Mouse (Mus musculus) c-Kit-negative CD71-positive TER-119-positive erythroid progenitor cells, embryonic 14.5 days (primary cell): ENCODE measurements at regions not wholly inside any gene's neighbourhood (a gene's known extent, or its start where the extent isn't known, plus 50 kb on each side); places are given as distances from the start of the nearest gene placed in this dataset.

Experiments
- DNase-seq: peaks from one replicate; pipeline ENCODE4 v3.0.0-alpha.2; 2013; ENCODE audit warnings: low read depth, low spot score

DNA sequence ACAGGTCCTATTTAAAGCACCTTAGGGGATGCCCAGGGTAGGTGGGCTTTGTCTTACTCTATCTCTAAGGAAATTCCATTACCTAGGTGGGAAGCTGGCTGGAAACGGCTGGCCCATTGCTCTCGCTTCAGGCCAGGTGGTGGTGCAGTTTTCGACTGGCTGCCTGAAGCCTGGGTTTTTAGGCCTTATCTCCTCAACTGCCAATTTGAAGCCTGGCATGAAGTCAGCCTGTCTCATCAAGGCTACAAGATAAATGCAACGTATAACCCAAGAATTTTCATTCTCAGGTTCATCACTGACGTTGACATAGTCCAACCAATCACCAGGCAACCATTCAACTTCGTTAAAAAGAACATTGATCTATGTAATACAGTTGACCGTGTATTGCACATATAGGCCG lies 417.3 kb upstream of the Gm6657 start:
- no peak for DNase-seq

DNA sequence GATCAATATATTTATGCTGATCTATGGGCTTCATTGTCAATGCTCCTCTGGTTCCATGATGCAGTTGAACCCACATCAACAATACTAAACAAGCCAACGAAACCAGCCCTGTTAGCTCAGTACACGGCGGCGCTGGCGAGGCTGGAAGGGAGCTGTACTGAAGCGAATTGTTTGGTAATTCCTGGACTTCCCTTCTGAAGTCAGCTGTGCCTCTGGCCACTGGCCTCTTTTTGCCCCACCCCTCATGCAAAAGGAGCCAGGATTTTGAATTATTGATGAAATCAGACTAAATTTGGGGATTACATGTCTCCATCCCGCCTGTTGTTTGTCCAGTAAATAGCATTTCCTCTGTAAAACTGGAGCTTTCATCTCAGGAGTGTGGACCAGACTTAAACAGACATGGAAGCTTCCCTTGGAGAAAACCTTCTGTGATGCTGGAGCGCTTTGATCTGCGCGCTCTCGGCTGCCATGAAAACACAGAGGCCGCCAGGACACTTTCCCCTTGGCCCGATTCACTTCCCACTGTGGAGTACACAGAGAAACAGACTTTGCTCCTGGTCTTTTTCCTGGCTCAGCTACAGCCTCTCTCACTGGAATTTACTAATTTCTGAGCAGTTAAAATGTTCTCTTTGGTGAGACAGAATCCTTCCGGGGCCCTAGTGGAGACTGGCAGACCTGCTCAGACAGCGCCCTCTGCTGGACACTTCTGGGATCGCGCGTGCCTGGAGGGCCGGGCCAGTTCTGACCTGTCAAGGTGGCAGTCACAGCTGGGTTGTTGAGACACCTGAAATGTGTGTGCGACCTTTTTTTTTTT lies 412.9 kb upstream of the Gm6657 start:
- no peak for DNase-seq

DNA sequence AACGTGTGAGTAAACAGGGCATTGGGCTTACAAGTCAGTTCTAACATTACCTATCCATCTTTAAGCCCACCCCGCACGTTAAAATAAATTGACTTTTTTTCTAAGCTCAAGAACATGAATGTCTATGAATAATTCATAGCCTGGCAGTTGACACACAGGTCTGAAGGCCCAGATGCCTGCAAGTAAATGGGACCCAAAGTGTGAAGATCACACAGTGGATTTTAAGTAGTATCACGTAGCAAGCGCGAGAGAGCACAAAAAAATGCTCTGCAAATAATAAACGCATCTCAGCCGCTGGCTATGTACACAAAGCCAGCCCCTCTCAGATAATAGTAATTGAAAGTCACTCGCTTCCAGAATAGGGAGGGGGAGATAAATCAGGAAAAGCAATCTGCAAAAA lies 410.1 kb upstream of the Gm6657 start:
- no peak for DNase-seq

DNA sequence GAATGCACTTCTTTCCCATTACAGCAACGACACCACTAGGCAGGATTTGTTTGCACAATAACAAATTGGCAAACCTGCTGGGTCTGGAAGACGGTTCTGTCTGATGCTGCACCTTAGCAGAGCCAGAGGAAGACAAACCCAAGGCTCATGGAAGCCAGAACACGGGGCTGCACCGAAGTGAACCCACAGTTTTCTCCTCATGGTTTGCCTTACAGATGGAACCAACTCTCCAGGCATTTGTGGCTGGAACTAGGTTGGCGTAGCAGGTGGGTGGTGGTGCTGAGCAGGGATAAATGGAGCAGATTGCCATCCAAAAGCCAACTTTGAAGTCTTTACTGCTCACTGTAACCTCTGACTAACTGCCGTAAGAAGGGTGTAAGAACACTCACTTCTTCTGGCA lies 408.4 kb upstream of the Gm6657 start:
- no peak for DNase-seq

DNA sequence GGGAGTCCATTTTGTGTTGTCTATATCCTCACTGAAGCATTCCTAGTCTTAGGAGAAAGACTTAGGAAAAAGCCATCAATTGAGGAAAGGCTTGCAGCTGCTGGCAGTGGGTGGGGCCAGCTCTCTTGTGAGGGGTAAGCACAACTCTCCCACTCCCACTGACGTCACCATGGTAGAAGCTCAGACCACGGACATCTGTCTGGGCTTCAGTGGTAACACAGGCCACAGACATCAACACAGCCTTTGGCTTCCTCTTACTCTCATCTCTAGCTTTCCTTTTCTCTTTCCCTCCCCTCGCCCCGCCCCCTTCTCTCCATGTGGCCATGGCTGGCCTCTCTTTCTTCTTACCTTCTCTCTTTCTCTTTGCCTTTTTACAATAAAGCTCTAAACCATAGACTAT lies 407.4 kb upstream of the Gm6657 start:
- no peak for DNase-seq

DNA sequence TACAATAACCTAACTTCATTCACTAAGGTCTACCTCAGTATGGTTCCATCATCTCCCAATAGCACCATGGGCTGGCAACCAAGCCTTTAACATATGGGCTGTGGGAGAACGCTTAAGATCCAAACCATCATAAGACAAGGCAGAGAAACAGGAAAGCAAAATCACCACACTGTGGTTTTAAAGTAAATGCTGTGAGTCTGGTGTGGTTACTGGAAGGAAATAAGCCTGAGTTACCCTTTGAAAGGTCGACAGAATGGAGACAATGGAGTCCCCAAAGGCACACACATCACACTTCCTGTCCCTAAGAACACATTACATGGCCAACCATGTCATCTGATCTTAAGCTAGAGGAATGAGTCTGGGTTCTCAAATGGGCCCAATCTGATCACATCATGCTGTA lies 405.8 kb upstream of the Gm6657 start:
- DNase-seq: no peak

DNA sequence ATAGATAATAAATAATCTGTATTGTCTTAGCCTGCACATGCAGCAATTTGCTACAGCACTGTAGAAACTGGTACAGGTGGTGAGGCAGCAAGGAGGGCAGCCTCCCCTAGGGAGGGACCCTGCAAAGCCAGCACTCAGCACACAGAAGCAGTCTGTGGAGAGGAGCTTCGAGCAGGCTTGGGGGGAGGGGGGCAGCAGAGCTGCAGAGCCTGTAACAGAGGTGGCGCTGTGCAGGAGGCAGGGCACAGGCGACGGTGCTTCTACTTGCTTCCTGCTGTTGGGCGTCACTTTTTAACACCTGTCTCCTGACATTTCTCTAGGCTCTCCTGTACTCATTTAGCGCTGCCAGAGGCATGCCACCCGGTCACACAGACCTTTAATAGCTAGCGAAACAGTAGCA lies 404.6 kb upstream of the Gm6657 start:
- no peak for DNase-seq

DNA sequence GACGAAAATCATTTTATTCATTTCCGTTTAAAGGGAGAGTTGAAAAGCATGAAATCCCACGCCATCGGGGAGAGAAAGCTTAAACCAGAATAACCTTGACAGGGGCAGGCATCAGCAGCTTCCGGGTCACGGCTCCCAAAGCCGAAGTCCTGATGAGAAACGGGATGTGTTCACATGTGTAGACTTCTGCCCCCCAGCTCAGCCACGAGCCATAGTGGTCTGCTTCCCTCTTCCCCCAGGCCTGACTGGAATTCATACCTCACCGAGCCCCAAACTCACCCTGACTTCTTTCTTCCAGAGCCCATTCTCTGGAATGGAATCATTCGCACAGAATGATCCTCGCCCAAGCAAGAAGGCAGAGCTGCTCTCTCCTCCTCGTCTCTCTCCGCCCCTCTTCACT lies 404.2 kb upstream of the Gm6657 start:
- no peak for DNase-seq

DNA sequence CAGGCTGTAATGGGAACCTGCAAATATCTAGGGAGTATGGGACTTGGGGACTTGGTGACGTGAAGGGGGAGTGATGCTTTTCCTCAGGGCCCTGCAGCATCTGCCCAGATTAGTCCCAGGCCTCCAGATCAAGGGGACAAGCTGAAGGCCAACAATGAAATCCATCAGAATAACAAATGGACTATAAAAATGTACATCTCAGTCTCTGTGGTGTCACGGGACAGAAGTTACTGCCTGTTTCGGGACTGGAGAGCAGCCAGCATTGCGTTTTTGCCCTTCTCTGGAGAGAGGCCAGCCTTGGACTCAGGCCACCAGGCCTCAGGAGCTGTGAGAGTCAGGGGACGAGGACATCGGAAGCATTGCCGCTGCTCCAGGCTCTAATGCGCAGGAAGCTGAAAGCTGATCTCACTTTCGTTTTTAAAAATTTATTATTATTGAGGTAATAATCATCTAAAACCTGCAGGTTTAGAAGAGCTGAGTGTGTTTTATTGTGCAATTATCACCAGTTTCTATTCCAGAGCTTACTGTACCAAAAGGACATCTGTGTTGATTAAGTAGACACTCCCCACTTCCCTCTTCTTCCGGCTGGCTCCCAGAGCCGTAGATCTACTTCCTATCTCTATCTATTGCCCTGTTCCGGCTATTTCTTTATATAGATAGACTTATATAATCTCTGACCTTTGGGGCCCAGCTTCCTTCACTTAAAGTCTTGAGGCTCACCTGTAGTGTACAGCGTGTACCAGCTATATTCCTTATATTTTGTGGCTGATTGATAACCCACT lies 403.0 kb upstream of the Gm6657 start:
- no peak for DNase-seq

DNA sequence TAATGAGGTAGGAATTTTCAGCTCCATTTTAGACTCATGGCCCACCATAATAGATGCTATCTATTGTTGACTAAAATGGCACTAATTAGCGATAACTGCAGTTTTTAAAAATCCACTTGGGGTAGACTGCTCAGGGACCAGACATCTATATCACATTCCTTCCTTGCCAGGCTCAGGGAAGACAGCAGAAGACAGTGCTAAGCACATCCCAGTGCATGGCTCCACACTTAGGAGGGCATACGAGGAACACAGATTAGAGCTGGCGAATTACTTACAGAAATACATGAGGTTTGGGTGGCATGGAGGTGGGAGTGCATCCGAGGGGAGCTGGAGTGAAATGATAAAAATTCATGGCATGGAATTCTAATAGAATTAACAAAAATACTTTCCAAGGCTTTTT lies 395.5 kb upstream of the Gm6657 start:
- DNase-seq: no peak

DNA sequence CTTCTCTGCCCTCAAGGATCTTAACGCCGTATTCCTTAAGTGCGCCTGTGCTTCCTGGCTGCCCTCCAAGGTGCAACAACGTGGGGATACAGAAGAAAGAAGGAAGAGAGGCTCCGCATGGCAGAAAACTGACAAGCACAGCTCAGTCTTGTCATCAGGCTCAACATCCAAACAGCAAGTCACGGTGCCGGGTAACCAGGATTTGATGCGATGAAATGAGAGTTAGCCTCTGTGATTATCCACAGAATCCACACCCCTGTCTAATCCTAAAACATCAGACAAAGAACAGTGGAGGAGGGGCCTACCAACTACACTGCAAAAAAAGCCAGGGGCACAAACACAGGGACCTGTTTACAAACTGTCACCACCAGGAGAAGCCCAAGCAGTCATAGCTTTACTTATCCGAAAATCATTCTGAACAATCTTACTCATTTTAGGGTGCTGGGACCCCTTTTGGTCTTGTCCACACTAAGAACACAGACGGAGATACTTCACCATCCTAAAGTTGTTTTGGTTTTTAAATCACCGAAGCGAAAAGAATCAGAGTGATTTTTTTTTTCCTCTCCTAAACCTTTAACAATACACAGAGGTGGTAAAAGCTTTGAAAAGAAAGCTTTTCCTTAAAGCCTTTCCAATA lies 394.8 kb upstream of the Gm6657 start:
- DNase-seq: no peak

DNA sequence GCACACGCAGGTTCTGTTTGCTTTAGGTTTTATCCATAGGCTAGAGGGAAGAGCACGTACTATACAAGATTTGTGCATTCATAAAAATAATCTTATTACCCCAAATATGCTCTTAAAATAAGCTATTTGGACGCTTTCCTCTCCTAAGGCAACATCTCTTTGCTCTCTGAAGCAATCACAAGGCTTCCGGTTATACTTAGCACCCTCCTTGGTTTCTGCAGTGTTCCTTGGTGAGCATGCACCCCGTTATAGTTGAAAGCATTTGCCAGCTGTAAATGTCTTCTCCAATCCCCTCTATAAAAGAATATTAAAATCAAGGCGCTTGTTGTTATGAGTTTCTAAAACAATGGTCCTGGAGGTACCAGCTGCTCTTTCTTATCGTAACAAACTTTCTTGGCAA lies 386.4 kb upstream of the Gm6657 start:
- no peak for DNase-seq

DNA sequence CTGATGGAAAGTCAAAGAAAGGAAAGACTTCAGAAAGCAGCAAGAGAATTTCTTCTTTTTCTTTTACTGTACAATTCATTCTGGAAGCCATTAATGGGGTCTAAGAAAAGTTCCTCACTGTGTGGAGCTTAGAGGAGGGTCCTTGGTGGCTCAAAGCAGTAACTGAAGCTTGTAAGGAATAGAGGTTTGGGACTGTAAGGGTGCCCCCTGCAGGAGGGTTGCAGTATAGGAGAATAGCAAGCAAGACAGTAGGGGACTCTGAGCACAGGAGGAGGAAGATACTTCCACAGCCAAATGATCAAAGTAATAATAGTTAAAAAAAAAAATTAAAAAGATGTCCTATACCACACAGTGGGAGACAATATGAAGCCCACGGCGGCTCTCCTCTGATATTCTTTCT lies 382.8 kb upstream of the Gm6657 start:
- no peak for DNase-seq

DNA sequence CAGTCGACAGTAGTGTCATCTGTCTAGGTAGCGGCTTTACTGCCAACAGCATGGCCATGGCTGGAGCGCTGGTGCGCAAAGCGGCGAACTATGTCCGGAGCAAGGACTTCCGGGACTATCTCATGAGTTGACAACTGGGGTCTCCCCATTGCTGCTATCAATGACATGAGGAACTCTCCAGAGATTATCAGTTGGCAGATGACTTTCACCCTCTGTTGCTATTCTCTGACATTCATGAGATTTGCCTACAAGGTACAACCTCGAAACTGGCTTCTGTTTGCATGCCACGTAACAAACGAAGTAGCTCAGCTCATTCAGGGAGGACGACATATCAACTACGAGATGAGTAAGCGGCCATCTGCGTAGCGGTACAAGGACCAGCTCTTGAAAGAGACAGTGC lies 374.6 kb upstream of the Gm6657 start:
- no peak for DNase-seq

DNA sequence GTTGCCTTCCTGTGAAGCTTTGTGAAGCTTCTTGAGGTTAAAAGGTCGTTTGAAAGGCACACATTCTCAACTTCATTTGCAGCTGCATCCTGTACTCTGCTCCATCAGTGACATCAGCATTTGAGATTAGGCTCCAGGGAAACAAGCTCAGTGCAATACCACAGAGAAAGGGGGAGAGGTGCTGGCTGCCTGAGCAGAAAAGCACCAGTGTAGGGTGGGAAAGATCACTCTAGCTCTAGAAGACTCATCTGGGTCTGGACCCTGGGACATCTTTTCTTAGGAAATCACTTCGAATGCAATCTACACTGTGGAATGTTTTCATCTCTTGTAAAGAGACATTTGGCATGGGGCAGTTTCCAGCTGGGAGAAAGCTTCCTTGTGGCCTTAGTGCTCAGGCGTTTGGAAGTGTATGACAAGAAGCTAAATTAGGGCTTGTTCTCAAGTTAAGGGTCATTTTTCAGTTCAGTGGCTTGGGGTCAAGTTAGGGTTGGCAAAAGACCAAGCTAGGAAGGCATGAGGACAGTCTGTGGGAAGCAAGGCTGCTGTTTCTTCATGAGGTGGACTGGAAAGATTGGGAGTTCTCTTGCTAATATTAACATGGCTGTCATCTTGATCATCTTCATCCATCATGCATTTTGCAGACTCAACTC lies 370.5 kb upstream of the Gm6657 start:
- no peak for DNase-seq

DNA sequence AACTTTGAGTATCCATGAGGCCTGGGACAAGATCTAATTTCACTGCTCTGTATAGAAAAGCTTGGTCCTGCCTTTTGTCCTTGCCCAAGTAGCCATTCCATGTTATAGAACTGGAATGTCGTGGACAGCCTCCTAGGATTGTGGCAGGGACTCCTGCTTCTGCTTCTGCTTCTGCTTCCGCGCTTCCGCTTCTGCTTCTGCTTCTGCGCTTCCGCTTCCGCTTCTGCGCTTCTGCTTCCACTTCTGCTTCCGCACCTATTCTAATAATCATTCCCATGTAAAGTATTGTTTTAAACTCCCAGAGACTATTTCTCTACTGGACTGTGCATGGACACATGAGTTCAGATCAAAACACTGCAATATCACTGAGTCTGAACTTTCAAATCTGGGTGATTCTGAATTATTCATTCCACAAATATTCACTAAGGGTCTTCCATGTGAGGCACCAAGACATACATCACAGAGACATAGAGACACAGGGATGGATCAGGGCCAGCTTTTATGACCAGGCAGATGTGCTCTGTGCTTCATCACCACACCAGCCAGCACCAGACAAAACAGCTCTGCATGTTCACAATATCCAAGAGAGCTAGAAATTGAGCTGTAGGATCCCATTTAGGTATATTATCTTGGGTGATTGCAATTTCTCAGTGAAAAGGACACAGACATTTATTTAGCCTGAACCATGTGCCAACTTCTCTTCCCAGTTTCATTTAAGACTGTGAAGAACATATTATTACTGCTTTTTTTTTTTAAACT lies 360.5 kb upstream of the Gm6657 start:
- DNase-seq: no peak

DNA sequence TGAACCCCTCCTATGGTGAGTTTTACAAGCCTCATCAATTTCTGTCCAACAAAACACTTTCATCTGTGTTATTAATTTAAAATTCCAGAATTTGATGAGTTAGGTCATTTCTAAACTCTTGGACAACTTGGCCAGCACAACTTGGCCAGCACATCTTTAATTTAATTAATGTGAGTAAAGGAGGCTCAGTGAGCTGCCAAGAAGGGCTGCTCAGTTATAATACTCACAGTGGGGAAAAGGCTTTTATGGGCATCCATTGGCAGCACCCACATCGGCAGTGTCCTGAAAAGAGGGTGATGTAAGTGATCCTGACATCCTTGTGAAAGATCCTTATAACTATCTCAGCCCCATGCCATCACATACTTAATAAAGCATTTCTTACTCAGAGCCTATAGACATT lies 359.2 kb upstream of the Gm6657 start:
- DNase-seq: no peak

DNA sequence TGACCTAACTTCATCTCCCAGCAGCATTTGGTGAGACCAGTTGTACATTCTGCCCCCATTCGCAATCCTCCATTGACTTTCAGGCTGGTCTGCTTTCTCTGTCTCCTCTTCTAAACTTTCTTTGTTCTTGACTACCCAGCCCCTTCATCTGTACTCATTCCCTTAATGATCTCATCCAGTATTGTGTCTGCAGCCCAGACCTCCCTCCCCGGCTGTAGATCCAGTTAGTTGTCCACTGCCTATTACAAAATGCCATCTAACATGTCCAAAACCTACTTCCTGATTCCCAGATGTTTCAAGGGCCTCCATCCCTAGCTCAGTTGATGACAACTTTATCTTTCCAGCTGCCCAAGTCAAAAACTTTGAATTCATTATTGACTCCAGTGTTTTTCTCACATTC lies 357.8 kb upstream of the Gm6657 start:
- no peak for DNase-seq

DNA sequence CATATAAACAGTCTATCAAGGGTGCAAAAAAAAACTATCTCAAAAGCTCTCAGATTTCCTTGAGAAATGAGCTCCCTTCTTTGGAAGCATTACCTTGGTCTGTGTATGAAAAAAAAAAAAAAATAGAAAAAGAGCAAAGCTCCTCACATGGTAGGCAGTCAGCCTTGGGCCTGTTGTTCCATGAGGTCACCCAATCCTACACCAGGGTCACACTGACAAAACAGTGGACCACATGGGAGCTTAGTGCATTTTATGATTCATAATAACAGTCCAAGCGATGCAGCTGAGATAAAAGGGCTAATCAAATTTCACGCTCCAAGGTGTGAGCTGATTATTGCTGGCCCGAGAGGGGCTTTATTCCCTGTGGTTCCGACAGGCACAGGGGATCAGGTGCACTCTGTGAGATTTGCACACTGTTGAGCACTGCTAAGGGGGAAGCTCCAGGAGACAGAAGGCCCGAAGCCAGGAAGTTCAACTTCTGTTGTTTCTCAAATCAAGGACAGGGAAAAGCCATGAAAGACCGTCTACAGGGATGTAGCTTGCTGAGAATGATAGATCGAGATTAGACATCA lies 352.1 kb upstream of the Gm6657 start:
- DNase-seq: no peak

DNA sequence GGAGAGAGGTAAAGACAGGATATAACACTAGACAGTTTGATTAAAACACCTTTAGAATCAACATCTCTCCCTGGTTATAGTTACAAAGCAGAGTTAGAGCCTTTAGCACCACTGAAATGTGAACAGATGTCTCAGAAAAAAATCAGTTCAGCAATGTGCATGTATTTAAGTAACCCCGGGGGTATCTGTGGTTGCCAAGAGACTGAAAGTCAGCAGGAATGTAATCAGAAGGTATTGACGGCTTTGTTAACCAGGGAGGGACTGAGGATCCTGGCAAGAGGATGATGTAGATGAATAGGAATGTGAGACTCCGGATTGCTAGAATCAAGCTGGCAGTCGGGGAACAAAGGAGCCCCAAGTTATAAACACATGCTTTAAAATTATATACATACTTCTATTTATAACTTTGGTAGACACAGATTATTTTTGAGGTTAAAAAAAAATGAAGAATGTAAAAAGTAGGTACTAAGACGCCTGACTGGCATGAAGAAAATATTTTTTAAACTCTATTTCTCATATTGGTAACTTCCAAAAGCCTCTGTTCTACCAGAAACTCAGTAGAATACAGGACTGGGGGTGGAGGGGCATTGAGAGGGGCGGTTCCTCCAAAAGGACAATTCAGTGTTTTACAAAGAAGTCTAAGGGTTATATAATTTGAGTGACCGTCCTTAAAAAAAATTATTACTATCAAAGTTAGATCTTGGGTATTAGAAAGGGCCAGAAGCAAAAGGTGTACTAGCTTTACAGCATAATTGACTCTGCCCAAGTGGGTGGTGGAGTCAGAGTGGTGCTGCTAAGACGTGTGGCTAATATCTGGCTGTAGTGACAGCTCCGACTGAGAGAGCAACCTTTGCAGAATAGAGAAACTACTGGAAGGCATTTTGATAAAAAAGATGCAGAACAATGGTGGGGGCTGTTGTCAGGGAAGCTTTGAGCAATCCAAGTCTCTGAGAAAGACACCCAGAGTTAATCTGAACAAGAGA lies 341.2 kb upstream of the Gm6657 start:
- no peak for DNase-seq
